Mouse (Mus musculus): ENCODE data around the gene Tmprss15.

DNA sequence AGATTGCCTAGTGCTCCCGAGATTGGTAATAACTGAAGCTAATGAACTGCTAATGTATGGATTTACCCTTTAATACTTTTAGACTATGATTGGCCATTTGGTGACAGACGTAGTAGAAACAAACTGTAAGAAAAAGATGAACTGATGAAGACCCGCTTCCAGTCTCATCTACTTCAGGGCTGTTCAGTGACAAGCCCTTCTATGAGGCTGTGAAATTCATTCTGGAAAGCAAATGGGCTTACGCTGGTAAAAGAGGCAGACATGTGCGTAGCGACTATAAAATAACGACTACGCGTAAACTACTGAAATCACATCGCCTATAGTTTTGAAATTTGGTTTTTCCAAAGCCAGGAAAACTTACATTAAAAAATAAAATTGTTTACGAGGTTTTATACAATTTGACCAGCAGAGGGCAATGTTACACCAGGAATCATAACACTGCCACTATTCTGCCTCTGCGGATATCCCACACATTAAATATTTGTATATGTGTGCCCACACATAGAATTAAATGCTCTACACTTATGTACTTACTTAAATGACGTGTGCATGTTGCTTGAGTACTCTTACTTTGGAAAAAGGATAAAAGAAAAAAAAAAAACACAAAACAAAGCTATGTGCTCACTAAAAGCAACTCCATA is 121.7 kb downstream of the Tmprss15 start:
- TF ChIP-seq POLR2A (IDR thresholded peaks at IDR 0.05; ENCODE audit: insufficient read depth, low read depth, low read length) (no peak), EP300 (IDR thresholded peaks at IDR 0.05; ENCODE audit: insufficient read depth, low read depth, low read length) (no peak)
